14 mouse cellular contexts compared by ENCODE assay signal in genomic region chr10:100019246-100020195, GRCm38 (mm10). TPM values are rescaled to one million over a fixed set of nuclear protein-coding genes. Genes with fewer than 3 reads are reported as not detected.
DNase-seq lines count a peak whose midpoint lies in the region; ATAC-seq and TF ChIP-seq lines count a peak whose summit lies in the region.
"Had no signal": no experiment of that assay in that cellular context is flagged by ENCODE, and none has a peak within 500 bp of the region (broad histone marks: within the 10 kb centered on the region; RNA-seq: fewer than 3 reads in every experiment).

No protein-coding gene starts in this region.

- peaks cover 7% of the 10 kb centered on the region for H3K79me2 ChIP-seq in heart, adult 2 months (replicated peaks; ENCODE audit: control insufficient read depth, insufficient read depth, low read length)

- peak overlapping the region; percentile 68 for H3K9ac ChIP-seq in heart, adult 2 months (ENCODE audit: low read depth, low read length)
- H3K9ac ChIP-seq in midbrain, embryonic 13.5 days (replicated peaks), result no peak overlapping the region
- no peak overlapping the region for H3K9ac ChIP-seq in midbrain, embryonic 14.5 days (replicated peaks; ENCODE audit: low read length)
- no peak overlapping the region for H3K9ac ChIP-seq in stomach, embryonic 16.5 days (ENCODE audit: low read length)
- H3K9ac ChIP-seq: embryonic facial prominence, embryonic 15.5 days; neural tube, embryonic 12.5 days had no signal

- peaks cover 13% of the 10 kb centered on the region for H3K4me1 ChIP-seq in heart, adult 2 months (ENCODE audit: control insufficient read depth, insufficient read depth, low read length)
- no peaks in the 10 kb centered on the region; the same call in 1 of the 2 replicates for H3K4me1 ChIP-seq in kidney, adult 2 months (ENCODE audit: control insufficient read depth, insufficient read depth, low read length)
- H3K4me1 ChIP-seq in midbrain, embryonic 13.5 days (replicated peaks), result peaks cover 33% of the 10 kb centered on the region
- H3K4me1 ChIP-seq in midbrain, embryonic 14.5 days (ENCODE audit: control insufficient read depth, insufficient read depth, low read length), result peaks cover 12% of the 10 kb centered on the region; the same call in 1 of the 2 replicates
- H3K4me1 ChIP-seq in stomach, embryonic 16.5 days (ENCODE audit: control insufficient read depth, insufficient read depth, low read length), result peaks cover 23% of the 10 kb centered on the region

- no peak for TF ChIP-seq CTCF in heart, adult 2 months (IDR thresholded peaks at IDR 0.05)
- no peak for TF ChIP-seq CTCF in kidney, adult 2 months (conservative IDR thresholded peaks at IDR 0.05; ENCODE audit: insufficient read depth, insufficient read length, low read depth, low read length)

- peak overlapping the region; percentile 40 for H3K4me3 ChIP-seq in heart, adult 2 months
- no peak overlapping the region for H3K4me3 ChIP-seq in kidney, adult 2 months (ENCODE audit: insufficient read depth, low read depth, low read length)
- no peak overlapping the region for H3K4me3 ChIP-seq in midbrain, embryonic 13.5 days (replicated peaks)
- H3K4me3 ChIP-seq in midbrain, embryonic 14.5 days (replicated peaks; ENCODE audit: low read depth, low read length), result no peak overlapping the region
- H3K4me3 ChIP-seq in stomach, embryonic 16.5 days (replicated peaks; ENCODE audit: low read length), result no peak overlapping the region
- H3K4me3 ChIP-seq: embryonic facial prominence, embryonic 15.5 days; neural tube, embryonic 12.5 days had no signal

- H3K27me3 ChIP-seq in heart, adult 2 months (ENCODE audit: control insufficient read depth, insufficient read depth, low read length), result no peaks in the 10 kb centered on the region
- H3K27me3 ChIP-seq in kidney, adult 2 months (replicated peaks; ENCODE audit: control insufficient read depth, insufficient read depth, low read length), result no peaks in the 10 kb centered on the region; the same call in 1 of the 2 replicates
- H3K27me3 ChIP-seq in midbrain, embryonic 13.5 days, result peaks cover 93% of the 10 kb centered on the region
- H3K27me3 ChIP-seq in midbrain, embryonic 14.5 days (ENCODE audit: control insufficient read depth, insufficient read depth, low read length), result peaks cover 84% of the 10 kb centered on the region
- no peaks in the 10 kb centered on the region for H3K27me3 ChIP-seq in stomach, embryonic 16.5 days (ENCODE audit: control insufficient read depth, insufficient read depth, low read length)

- no peak for TF ChIP-seq POLR2A in heart, adult 2 months (IDR thresholded peaks at IDR 0.05; ENCODE audit: insufficient read depth, low read depth, low read length)
- TF ChIP-seq POLR2A in kidney, adult 2 months (IDR thresholded peaks at IDR 0.05; ENCODE audit: low read depth, low read length), result no peak

- peaks cover 41% of the 10 kb centered on the region for H3K36me3 ChIP-seq in heart, adult 2 months (ENCODE audit: control insufficient read depth, insufficient read depth, low read length)
- H3K36me3 ChIP-seq in kidney, adult 2 months (ENCODE audit: control insufficient read depth, insufficient read depth, low read length), result no peaks in the 10 kb centered on the region
- no peaks in the 10 kb centered on the region for H3K36me3 ChIP-seq in midbrain, embryonic 13.5 days
- no peaks in the 10 kb centered on the region for H3K36me3 ChIP-seq in midbrain, embryonic 14.5 days (ENCODE audit: control insufficient read depth, insufficient read depth, low read length)
- no peaks in the 10 kb centered on the region for H3K36me3 ChIP-seq in stomach, embryonic 16.5 days (ENCODE audit: control insufficient read depth, insufficient read depth, low read length)
- H3K36me3 ChIP-seq: embryonic facial prominence, embryonic 15.5 days; neural tube, embryonic 12.5 days had no signal

- H3K27ac ChIP-seq in heart, adult 2 months, result peak overlapping the region; percentile 48
- H3K27ac ChIP-seq in kidney, adult 2 months (ENCODE audit: insufficient read depth, low read depth, low read length), result peak overlapping the region; percentile 28; the same call in 1 of the 2 replicates
- H3K27ac ChIP-seq in midbrain, embryonic 13.5 days, result no peak overlapping the region
- H3K27ac ChIP-seq in midbrain, embryonic 14.5 days (replicated peaks; ENCODE audit: low read depth, low read length), result no peak overlapping the region
- H3K27ac ChIP-seq in stomach, embryonic 16.5 days (ENCODE audit: low read length), result no peak overlapping the region
- H3K27ac ChIP-seq: embryonic facial prominence, embryonic 15.5 days; neural tube, embryonic 12.5 days had no signal

- H3K9me3 ChIP-seq in midbrain, embryonic 13.5 days, result no peaks in the 10 kb centered on the region
- no peaks in the 10 kb centered on the region for H3K9me3 ChIP-seq in midbrain, embryonic 14.5 days (ENCODE audit: control insufficient read depth, low read length)
- H3K9me3 ChIP-seq in stomach, embryonic 16.5 days (replicated peaks; ENCODE audit: control insufficient read depth, low read length), result no peaks in the 10 kb centered on the region
- H3K9me3 ChIP-seq: embryonic facial prominence, embryonic 15.5 days; neural tube, embryonic 12.5 days had no signal

- H3K4me2 ChIP-seq in midbrain, embryonic 13.5 days (replicated peaks), result peak overlapping the region; percentile 6; the same call in 1 of the 2 replicates
- no peak overlapping the region; the same call in 1 of the 2 replicates for H3K4me2 ChIP-seq in midbrain, embryonic 14.5 days (ENCODE audit: low read length)
- H3K4me2 ChIP-seq in stomach, embryonic 16.5 days (ENCODE audit: low read depth, low read length), result peak overlapping the region; percentile 61
- H3K4me2 ChIP-seq: embryonic facial prominence, embryonic 15.5 days had no signal

- no peak for ATAC-seq in midbrain, embryonic 13.5 days
- ATAC-seq in midbrain, embryonic 14.5 days (ENCODE audit: low FRiP score, low TSS enrichment), result no peak
- no peak for ATAC-seq in stomach, embryonic 16.5 days (ENCODE audit: insufficient read depth, low FRiP score)
- ATAC-seq: CD4-positive, CD25-positive, alpha-beta regulatory T cell, adult 4 months had no signal

- intact Hi-C loops in heart, adult 2 months (cut with DNase I), result loop anchor here (5.0 to 10.0 kb wide), 5 partner anchors 48 to 332 kb away; partner anchors contain the start of gene Csl

- TF ChIP-seq EP300 in heart, adult 2 months (IDR thresholded peaks at IDR 0.05; ENCODE audit: insufficient read depth, low read depth, low read length), result no peak

- WGBS in heart, adult 2 months, result 40% methylated on average over 17 of the region's 17 CpGs
- 62% methylated on average over 17 of the region's 17 CpGs for WGBS in kidney, adult 2 months
- 67% methylated on average over 17 of the region's 17 CpGs for WGBS in midbrain, embryonic 13.5 days
- 58% methylated on average over 17 of the region's 17 CpGs for WGBS in midbrain, embryonic 14.5 days
- 52% methylated on average over 17 of the region's 17 CpGs for WGBS in stomach, embryonic 16.5 days

- DNase-seq in heart, adult 2 months, result no peak
- no peak for DNase-seq in heart, adult 8-10 months (ENCODE audit: low spot score)
- DNase-seq in kidney, adult 2 months, result no peak
- no peak for DNase-seq in kidney, postnatal 10 days
- DNase-seq in midbrain, embryonic 14.5 days, result no peak
- DNase-seq in natural killer cell, adult 2 months (ENCODE audit: low spot score in 2 of 2), result no peak
- DNase-seq: adrenal gland, postnatal 36 days; cerebellum, postnatal 10 days; kidney, postnatal 36 days had no signal

RNA-seq across cellular contexts. Expression of gene Kitl, which starts 4.1 kb away (rescaled TPM):
- total RNA-seq in heart, adult 2 months (2021), result 10 to 100 TPM; 60.0 to 62.5 TPM
- polyA plus RNA-seq in heart, adult 2 months (2012; rRNA removed), result 21.6 and 53.9 TPM in 2 replicates
- 10 to 100 TPM; 45.9 to 70.1 (median 61.3) TPM for total RNA-seq in heart, adult 8-10 months (2022)
- 10.3 and 15.1 TPM in 2 replicates for polyA plus RNA-seq in kidney, adult 2 months (2012; rRNA removed)
- polyA plus RNA-seq in midbrain, embryonic 13.5 days (2015; fragmentation: Nextera tagmentation; extraction: Ambion mirVana), result 20.2 and 21.4 TPM in 2 replicates
- polyA plus RNA-seq in midbrain, embryonic 14.5 days (2014; fragmentation: Nextera tagmentation; extraction: Ambion mirVana), result 22.2 and 23.7 TPM in 2 replicates
- polyA plus RNA-seq in stomach, embryonic 16.5 days (2015; fragmentation: Nextera tagmentation; extraction: Ambion mirVana), result 35.9 and 36.8 TPM in 2 replicates

Comparison
In these comparisons a context has a peak if more than half of its experiments do, and no peak if none do; other contexts are left out.
1. H3K27ac ChIP-seq: peak in heart, adult 2 months (single experiment) and kidney, adult 2 months (single experiment); none in midbrain, embryonic 13.5 days (single experiment), midbrain, embryonic 14.5 days (single experiment) and stomach, embryonic 16.5 days (single experiment).